Mouse (Mus musculus): ENCODE measurements around the gene Anapc4.

DNA sequence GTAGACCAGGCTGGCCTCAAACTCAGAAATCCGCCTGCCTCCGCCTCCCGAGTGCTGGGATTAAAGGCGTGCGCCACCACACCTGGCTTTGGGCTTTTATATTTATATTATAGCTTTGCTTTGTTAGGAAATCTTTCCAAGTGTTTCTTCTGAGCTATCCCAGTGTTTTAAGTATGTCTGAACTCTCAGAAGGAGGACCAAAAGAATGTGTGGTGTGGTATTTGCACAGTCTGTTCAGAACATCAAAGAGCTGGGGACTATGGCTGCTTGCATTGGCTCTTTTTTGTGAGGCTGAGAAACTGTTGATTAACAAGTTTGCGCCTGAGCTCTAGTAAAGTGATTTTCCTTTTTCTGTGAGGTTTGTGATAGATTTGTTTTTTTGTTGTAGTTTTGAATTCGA is 10.5 kb downstream of the Anapc4 start:
- TF ChIP-seq CTCF (IDR thresholded peaks at IDR 0.05; ENCODE audit: control insufficient read depth, insufficient read depth, insufficient read length) (no peak), MYOG (IDR thresholded peaks at IDR 0.05; ENCODE audit: control insufficient read depth, extremely low read depth, insufficient read length) (no peak), CEBPB (IDR thresholded peaks at IDR 0.05; ENCODE audit: low read depth) (no peak), MAX (IDR thresholded peaks at IDR 0.05) (no peak), USF1 (IDR thresholded peaks at IDR 0.05; ENCODE audit: low read depth) (no peak), MYOD1 (IDR thresholded peaks at IDR 0.05; ENCODE audit: control insufficient read depth, insufficient read length, low read depth) (no peak), FOSL1 (IDR thresholded peaks at IDR 0.05; ENCODE audit: insufficient read depth, low read length, poor library complexity, severe bottlenecking) (no peak)
